ENCODE assay signal across 24 mouse cellular contexts in genomic region chr6:7962749-7963148, GRCm38 (mm10).
DNase-seq lines count a peak whose midpoint lies in the region; ATAC-seq lines count a peak whose summit lies in the region.
"Had no signal": no experiment of that assay in that cellular context is flagged by ENCODE, and none has a peak within 500 bp of the region (broad histone marks: within the 10 kb centered on the region; RNA-seq: fewer than 3 reads in every experiment).

No protein-coding gene starts in this region.

- no peak overlapping the region for H3K4me3 ChIP-seq in brown adipose tissue, adult 24 weeks (ENCODE audit: insufficient read depth, low read depth, low read length)
- no peak overlapping the region for H3K4me3 ChIP-seq in embryonic facial prominence, embryonic 10.5 days
- H3K4me3 ChIP-seq: embryonic facial prominence, embryonic 12.5 days; forebrain, embryonic 13.5 days; forebrain, embryonic 15.5 days had no signal

- no peaks in the 10 kb centered on the region for H3K9me3 ChIP-seq in embryonic facial prominence, embryonic 10.5 days
- H3K9me3 ChIP-seq: embryonic facial prominence, embryonic 12.5 days; forebrain, embryonic 13.5 days; forebrain, embryonic 15.5 days; G1E had no signal

- DNase-seq in left cerebral cortex, postnatal 25 days (ENCODE audit: low spot score in 2 of 2) = no peak
- DNase-seq in embryonic facial prominence, embryonic 10.5 days (ENCODE audit: low spot score) = no peak
- DNase-seq in T-cell, adult 2 months (ENCODE audit: low spot score) = no peak
- DNase-seq: adrenal gland, adult 2 months; adrenal gland, postnatal 10 days; adrenal gland, postnatal 25 days; B cell, adult 2 months; cerebellum, adult 11-12 months; cerebellum, adult 2 months; cerebellum, adult 9-10 months; cerebellum, postnatal 10 days; cerebellum, postnatal 25 days; embryo, embryonic 11 days; forebrain, postnatal 0 days had no signal

- no peaks in the 10 kb centered on the region for H3K27me3 ChIP-seq in embryonic facial prominence, embryonic 10.5 days (replicated peaks; ENCODE audit: low read depth, poor library complexity, severe bottlenecking)
- H3K27me3 ChIP-seq: CH12.LX; embryonic facial prominence, embryonic 12.5 days; forebrain, embryonic 13.5 days; forebrain, embryonic 15.5 days; Patski had no signal

- H3K36me3 ChIP-seq in embryonic facial prominence, embryonic 10.5 days (replicated peaks) = no peaks in the 10 kb centered on the region
- H3K36me3 ChIP-seq: embryonic facial prominence, embryonic 12.5 days; forebrain, embryonic 15.5 days; G1E had no signal

- intact Hi-C loops in left cerebral cortex, postnatal 25 days (cut with DNase I) = no loop called here

- H3K27ac ChIP-seq in brown adipose tissue, adult 24 weeks (replicated peaks; ENCODE audit: low read depth, low read length) = peak overlapping the region; percentile 48
- H3K27ac ChIP-seq in embryonic facial prominence, embryonic 10.5 days (replicated peaks) = no peak overlapping the region
- H3K27ac ChIP-seq: embryonic facial prominence, embryonic 12.5 days; forebrain, embryonic 13.5 days; forebrain, embryonic 15.5 days had no signal

- peaks cover 6% of the 10 kb centered on the region; the same call in 1 of the 2 replicates for H3K4me1 ChIP-seq in brown adipose tissue, adult 24 weeks (ENCODE audit: control insufficient read depth, insufficient read depth, insufficient read length, low read length)
- peaks cover 13% of the 10 kb centered on the region for H3K4me1 ChIP-seq in embryonic facial prominence, embryonic 10.5 days
- H3K4me1 ChIP-seq: forebrain, embryonic 15.5 days had no signal

- peak; percentile 71 for ATAC-seq in granulocyte monocyte progenitor cell, adult 5-6 weeks (replicated peaks; ENCODE audit: poor library complexity, severe bottlenecking)
- ATAC-seq in megakaryocyte, adult 5-6 weeks (ENCODE audit: poor library complexity, severe bottlenecking) = peak; percentile 40
- ATAC-seq: CD4-positive, CD25-positive, alpha-beta regulatory T cell, adult 4 months; forebrain, embryonic 13.5 days; forebrain, embryonic 15.5 days; forebrain, postnatal 0 days; Patski had no signal

- 87% methylated on average over 7 of the region's 7 CpGs for WGBS in embryonic facial prominence, embryonic 10.5 days
